Mouse (Mus musculus): Measurements from ENCODE around the gene Pgm1.

The Pgm1 gene

DNA sequence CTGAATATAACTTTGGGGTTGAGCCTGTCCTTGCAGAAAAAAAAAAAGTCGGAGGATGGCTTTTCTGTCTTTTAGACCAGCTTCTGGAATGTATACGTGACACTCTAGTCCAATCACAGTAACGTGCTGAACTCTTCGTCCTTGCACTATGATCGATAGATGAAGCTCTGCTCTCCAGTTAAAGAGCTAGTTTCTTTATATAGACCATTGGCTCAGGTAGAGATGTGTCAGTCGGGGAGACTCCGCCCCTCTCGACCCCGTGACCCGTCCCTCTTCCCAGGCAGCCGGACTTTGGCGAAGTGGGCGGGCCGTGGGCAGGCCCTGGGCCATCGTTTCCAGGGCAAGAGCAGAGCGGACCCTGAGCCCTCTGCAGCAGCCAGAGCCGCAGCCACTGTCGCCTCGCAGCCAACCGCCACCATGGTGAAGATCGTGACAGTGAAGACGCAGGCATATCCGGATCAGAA is at the start of gene Pgm1:
TSS of gene Pgm1 (plus strand) at position 266 of the 464 bp plus-strand sequence.
- DNase-seq (ENCODE audit: low spot score in 2 of 2), result peak; percentile 71 to 87

DNA sequence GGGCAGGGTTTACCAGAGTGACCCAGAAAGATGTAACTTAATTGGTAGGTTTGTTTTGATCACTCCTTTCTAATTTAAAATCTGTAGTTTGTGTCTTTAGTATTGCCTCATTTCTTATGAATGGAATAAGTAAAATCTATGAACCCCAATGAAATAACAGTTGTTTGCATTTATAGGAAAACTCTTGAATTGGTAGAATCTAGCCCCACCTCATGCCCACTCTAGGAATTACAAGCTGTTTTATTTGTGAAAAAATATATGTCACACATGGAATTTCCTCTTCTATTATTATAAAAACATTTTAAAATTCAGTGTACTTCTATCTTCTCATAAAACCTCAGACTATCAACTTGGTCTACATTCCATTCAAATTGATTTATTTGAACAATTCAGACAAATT is 47.3 kb upstream of the Pgm1 start:
- no peak for DNase-seq (ENCODE audit: low spot score in 2 of 2)

DNA sequence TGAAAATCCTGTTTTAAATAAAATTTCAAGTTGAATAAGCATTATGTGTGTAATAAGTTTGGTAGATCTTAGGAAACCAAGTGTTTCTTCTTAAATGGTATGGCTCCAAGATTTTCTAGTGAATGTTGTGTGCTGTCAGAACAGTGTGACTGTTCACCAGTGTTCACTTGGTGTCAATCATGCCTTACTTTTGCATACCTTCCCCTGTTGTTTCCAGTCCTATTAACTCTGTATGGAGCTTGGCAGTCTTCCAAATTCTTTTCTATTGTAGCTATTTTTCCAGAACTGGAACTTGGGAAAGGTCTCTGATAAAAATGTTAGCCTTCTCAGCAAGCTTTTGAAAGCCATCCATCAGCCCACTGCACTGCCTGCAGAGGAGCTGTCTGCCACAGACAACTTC is 46.8 kb upstream of the Pgm1 start:
- no peak for DNase-seq (ENCODE audit: low spot score in 2 of 2)

DNA sequence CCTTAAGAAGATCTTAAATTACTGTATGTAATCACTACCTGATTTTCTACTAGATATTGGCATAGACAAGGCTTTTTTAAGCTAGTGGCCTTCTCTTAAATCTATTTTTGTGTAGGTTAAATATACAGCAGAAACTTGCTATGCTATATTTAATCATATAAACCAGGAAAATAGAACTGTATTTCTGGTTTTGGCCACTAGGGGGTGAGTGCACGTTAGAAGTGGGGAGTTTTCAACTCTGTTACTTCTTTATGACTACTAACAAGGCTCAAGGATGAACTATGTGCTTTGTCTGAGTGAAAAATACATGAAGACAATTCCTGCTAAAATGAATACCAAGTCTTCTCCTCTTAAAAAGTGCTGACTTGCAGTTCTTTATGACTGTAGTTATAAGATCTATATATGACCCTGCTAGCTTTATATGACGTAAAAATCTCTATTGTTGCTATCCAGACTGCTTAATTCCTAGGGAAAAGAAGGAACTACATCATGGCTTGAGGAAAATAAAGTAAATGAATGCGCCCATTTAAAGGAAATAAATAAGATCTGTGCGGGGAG is 15.2 kb upstream of the Pgm1 start:
- DNase-seq (ENCODE audit: low spot score in 2 of 2), result no peak

DNA sequence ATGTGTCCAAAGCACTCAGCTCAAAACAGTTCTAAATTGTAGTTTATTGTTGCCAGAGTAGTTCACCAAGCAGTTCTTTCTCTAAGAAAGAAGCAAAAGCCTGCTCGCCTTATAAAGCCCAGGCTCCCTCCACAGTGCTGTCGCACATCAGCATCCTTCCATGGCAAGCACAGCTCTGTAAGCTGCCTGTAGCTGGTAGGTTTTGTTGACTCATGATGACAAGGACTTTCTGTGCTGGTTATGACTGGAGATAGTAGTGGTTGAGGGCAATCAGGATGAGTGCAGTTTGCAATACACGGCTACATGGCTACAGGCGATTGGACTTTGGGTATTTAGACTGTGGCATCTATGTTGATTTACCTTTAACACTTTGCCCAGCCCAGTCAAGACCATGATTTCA is 2.8 kb upstream of the Pgm1 start:
- no peak for DNase-seq (ENCODE audit: low spot score in 2 of 2)

DNA sequence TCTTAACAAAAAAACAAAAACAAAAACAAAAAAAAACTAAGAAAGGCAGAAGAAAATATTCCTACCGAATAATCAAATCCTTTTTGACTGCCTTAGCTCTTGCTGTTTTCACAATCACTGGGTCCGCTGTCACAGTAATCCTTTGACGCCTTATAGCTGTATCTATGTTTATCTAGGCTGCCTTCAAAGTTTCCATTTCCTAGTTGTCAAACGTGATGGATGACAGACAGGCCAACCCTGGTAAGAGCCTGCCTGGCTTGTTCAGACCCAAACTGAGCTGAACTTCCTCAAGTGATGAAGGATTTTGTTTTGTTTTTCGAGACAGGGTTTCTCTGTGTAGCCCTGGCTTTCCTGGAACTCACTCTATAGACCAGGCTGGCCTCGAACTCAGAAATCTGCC is 693 bp upstream of the Pgm1 start:
- DNase-seq (ENCODE audit: low spot score in 2 of 2), result no peak

DNA sequence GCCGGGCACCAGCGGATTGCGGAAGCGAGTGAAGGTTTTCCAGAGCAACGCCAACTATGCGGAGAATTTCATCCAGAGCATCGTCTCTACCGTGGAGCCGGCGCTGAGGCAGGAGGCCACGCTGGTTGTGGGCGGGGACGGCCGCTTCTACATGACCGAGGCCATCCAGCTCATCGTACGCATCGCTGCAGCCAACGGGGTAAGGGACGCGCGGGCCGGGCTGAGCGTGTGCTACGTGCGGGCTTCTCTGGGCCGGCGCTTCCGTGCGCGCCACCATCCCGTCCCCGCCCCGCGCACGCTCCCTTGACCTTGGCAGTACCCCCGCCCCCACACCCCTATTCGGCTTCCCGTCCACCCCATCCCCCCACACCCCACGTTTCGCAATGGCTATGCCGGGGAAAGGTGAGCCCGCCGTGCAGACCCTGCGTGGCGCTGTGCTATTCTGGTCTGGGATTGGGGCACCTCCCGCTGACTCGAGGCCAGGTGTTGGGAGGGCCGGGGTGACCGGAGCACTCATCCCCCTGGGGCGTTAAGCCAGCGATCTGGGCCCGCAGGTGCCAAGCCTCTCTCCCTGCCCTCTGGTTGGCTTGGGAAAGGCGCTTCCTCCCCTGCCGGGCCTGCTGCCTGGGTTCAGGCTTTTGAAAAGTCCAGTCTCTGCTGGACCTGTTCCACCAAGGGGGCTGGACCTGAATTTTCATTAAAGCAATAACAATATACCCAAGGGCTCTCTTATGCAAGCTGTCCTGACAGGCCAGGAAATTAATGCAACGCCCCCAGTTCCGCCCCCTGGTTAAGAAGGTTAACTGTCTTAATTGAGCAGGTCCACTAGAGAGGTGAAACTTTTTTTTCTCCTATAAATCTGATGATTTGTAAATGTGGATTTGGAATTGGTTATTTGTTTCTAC is 651 bp downstream of the Pgm1 start, which contains the start of gene Itgb3bp:
TSS of gene Itgb3bp (minus strand) at position 201 of the 905 bp plus-strand sequence.
- peak; percentile 62 to 83 for DNase-seq (ENCODE audit: low spot score in 2 of 2)

DNA sequence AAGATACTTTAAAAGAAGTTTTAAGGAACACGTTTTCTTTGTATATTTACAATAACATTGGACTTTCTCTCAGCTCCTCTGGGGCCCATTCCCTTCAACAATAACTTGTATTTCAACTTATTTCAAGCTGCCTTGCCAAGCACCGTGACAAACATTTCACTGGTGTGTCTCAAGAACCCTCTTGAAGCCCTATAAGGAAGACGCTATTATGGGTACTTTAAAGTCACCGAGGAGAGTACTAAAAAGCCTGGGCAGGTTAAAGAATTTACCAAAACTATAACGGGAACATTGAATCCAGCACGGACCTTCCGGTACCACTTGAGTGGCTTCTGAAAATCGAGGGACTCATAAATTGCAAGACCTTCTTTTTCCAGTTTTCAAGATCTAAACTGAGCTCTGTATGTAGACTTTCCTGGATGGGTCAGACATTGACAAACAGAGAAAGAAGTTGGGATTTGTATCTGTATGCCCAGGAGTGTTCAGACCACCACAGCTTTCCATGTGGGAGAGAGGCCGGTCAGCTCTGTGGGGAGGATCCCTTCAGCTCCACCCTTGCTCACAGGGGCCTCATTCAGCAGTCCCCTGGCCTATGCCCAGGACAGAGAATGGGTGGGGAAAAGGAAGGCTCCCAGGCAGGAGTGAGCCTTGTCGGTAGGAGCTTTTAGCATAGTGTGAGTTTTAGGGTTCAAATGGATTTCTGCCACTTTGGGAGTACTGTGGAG is 1.5 kb downstream of the Pgm1 start:
- peak in 1 of 2 experiments; percentile 30 for DNase-seq (ENCODE audit: low spot score in 2 of 2)

DNA sequence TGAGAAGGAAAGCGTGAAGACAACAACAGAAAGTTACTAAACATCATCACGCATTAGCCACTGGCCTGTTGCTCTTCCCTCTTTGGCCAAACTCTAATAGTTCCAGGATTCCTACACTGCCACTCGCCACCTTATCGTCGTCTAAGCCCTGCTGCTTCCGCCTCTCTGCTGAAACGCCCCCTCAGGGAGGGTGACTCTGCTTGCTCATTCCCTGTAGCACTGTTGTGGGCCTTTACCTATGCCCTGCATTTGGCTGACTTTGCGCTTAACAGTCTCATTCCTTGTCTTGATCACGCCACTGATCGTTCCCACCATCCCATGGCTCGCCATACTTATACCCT is 2.0 kb downstream of the Pgm1 start:
- DNase-seq (ENCODE audit: low spot score in 2 of 2), result no peak

DNA sequence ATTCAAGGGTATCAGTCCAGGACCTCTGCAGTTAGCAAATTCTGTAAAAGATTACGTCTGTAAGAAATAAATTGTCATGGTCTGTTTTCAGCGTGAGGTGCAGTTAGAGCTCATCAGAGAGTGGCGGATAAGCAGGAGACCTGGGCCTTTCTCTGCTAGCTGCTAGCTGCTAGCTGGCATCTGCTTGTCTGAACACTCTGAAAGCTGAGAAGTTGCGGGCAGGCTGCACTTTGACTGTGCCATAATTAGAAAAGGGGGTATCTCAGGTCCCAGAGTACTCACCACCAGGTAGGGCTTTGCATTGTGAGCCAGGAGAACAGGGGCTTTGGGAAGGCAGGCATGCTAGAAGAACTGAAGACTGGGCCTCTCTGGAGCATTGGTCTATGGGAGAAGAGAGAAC is 2.6 kb downstream of the Pgm1 start:
- no peak for DNase-seq (ENCODE audit: low spot score in 2 of 2)

DNA sequence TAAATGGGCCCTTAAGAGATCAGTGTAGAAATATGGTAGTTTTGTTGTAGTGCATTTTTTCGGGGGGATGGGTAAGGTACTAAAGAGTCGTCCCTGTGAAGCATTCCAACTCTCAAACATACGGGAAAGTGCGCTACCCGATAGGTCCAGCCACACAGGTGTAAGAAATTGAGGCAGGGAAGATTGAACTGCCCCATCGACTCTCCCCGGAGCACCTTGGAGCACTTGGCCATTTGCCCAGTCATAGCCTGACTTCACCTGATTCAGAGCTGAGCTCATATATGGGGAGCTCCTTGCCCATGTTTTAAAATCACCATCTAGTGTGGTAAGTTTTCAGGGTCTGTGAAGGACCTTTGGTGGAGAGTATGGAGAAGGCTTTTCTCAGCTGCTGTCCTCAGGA is 5.6 kb downstream of the Pgm1 start:
- no peak for DNase-seq (ENCODE audit: low spot score in 2 of 2)

DNA sequence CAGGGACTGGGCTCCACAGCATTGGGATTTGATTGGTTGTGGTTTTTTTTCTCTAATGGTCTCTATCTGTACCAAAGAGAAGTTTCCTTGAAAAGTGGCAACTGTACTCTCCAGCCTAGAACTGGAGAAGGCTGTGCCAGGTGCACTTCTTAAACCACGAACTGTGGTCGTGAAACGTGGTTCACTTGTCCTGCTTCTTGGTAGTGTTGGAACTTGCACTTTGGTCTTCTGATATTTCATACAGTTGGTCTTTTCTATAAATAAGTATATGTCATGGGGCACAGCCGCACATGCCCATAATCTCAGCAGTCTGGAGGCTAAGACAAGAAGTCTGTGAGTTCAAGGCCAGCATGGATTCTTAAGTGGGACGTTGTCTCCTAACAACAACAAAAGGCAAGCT is 7.1 kb downstream of the Pgm1 start:
- no peak for DNase-seq (ENCODE audit: low spot score in 2 of 2)

DNA sequence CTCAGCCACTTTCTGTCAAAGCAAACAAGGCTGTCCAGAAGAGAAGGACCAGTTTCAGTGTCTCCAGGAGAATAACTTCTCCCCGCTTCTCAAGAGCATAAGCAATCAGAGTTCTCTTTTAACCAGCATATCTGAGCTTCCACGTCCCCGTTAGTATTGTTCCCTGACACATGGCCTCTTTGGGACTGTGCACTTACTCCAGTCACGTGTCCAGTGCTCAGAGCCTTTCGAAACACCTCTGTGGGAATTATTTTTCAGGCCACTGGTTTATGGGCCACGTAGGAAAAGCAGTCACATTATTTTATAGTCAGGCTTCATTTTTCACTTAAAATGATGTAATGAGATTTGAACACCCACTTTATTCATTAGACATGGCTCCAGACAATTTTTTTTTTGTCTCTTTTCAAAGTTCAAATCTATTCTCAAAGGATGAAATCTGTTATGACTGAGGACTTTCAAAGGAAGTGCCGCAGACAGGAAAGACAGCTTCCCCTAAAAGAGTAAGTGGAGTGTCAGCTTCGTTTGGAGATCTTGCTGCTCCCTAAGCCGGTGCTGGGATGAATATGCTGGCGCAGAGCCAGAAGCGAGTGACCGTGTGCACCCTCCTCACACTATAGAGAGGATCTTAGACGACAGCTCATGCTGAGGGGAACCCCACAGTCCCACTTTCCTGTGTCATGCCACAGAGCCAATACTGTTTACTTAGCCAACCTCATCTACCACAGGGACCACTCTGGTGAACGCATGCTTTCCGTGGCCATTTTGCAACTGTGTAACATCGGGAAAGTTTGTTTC is 10.7 kb downstream of the Pgm1 start:
- no peak for DNase-seq (ENCODE audit: low spot score in 2 of 2)

DNA sequence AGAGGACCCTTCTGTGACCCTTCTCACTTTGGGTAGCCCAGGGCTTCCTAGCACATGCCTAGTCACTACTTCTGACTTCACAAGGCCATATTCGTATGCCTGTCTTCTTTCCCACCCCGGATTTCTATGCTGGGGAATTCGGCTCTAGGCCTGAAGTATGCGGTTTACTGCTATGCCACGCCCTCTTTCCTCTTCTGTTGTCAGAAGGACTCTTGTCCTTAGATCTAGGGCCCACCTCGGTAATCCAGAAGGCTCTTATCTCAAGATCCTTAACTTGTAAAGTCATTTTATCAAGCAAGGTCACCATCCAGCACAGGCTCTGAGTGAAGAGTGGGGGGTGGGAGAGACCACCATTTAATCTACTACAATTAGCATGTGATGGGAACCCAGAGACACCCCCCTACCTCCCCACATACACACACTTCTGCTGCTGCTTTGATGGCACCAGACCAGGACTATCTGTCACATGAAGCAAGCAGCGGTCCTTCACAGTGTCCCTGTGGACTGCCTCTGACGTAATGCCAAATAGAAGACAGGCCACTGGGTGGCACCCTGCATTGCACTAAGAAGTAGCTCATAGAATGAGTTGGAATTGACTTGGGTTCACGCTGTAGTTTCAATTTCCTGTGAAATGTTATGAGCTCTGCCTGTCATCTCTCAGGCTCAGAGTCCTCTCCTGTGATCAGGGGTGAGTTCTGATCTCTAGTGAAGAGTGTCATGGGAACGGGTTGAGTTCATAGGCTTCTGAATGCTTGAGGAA is 12.6 kb downstream of the Pgm1 start:
- peak in 1 of 2 experiments; percentile 51 for DNase-seq (ENCODE audit: low spot score in 2 of 2)

DNA sequence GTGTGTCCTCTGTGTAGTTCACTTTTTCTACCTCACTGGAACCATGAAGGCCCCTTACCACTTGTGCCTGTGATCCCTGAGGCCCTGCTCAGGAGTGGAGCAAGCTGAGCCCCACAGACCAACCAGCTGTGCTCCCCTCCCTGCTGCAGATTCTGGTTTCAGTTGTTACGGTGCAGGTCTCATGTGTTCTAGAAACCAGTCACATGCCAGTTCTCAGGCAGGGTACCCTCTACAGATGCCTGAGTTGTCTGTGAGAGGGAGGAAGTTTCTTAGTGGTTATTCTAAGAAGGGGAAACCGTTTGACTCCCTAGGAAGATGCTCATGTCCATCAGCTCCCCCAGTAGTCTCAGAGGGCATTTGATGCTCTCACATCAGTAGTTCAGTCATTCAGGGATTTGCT is 15.4 kb downstream of the Pgm1 start:
- no peak for DNase-seq (ENCODE audit: low spot score in 2 of 2)

DNA sequence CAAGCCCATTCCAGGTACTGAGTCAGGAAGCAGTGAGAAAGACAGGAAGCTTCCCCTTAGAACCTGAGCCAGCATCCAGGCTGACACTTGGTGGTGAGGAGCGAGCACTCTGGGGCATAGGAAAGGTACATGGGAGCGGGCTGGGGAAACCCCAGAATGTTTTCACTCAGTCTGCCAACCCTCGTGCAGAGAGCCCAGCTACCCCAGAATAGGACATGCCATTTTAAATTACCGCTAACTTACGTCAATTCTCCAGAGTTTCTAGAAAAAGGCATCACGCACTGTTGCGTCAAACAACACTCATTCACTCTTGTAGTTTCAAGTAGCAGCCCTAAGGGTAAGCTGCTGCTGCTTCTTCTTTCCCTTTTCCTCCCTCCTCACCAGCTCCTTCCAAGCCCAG is 15.8 kb downstream of the Pgm1 start:
- DNase-seq (ENCODE audit: low spot score in 2 of 2), result no peak

DNA sequence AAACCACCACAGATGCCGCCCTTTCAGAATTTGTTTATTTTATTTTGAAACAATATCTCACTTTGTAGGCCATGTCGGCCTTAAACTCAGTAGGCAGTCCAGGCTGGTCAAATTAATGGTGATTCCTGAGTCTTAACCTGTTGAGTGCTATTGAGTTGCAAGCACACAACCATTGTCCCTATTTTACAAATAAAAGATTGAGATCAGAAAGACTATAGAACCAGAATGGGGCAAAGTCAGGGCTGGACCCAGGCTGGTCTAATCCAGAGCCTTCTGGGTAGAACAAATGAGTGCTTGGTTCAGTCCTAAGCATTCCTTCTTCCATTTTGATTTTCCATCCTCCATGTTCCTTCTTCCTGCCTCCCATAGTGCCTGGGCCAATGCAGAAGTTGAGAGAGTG is 17.3 kb downstream of the Pgm1 start:
- no peak for DNase-seq (ENCODE audit: low spot score in 2 of 2)

DNA sequence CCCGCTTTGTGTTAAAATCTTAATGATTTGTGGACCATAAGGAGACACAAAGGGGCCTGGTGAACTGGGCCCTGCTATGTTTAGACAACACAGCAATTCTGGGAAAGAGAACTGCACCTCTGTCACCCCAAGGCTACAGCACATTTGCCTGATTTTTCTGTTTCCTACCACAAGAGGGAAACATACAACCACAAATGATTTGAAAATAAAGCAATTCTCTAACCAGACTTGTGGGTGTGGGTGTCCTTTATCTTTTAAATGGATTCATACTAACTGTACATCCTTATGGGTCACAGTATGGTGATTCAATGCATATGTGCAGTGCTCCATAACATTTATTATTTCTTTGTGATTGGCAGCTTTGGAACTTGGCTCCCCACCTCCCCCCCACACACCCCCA is 18.0 kb downstream of the Pgm1 start:
- DNase-seq (ENCODE audit: low spot score in 2 of 2), result no peak

DNA sequence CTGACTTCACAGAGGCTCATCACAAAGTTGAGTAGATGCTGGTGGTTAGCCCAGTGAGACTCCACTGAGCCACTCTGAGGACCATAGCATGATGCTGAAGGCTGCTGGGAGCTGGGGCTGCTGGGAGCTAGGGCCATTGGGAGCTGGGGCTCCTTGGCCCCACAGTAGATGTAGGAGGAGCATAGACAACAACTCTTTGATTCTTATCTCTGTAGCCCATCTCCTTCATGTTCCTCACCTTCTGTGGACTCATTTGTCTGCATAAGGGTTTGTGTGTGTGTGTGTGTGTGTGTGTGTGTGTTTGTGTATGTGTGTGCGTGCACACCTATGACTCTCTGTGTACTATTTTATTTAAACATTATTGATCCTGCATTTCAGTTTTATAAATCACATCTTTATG is 18.7 kb downstream of the Pgm1 start:
- DNase-seq (ENCODE audit: low spot score in 2 of 2), result no peak

DNA sequence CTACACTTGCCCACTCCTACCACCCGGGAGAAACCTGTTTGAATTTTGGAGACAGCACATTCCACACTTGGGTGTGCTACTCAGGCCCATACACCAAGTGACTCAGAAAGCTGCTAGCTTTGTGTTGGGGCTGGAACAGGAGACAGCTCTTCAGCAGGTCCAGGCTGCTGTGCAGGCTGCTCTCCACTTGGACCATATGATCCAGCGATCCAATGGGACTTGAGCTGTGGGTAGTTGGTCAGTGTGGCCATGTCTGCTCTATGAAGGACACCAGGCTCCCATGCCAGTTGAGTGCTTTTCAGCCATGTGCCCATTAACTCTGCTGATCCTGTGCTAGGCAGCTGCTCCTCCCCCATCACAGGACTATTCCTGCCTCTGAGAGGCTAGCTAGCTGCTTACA is 24.7 kb downstream of the Pgm1 start:
- no peak for DNase-seq (ENCODE audit: low spot score in 2 of 2)

DNA sequence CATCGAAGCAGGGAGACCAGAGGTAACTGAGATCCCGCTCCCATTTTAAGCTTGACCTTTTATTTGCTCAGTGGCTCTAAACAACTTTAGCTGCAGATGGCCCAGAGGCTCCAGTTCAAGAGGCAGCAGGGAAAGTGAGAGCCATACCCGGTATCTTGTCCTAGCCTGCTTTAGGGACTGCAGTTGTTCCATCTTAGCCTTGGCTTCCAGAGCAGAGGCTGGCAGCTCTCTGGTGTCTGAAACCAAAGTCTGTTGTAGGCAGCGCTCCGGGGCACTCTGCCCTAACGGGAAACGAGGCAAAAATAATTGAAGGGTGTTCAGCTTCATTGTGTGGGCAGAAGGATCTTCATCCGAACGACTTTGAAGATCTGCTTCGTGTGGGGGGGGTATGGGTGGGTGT is 26.2 kb downstream of the Pgm1 start:
- DNase-seq (ENCODE audit: low spot score in 2 of 2), result no peak

Measured in urinary bladder, postnatal 36 days (tissue).